Mouse (Mus musculus): ENCODE data around the gene Ttll11. TPM values are rescaled to one million over a fixed set of nuclear protein-coding genes. Genes with fewer than 3 reads are reported as not detected.

Ttll11 gene
- polyA plus RNA-seq, 1 experiment from 2014 or later, result 1.5 TPM

- DNase-seq (ENCODE audit: low spot score) (no peak), ATAC-seq (replicated peaks; ENCODE audit: low FRiP score, low read depth) (no peak)
- Histone ChIP-seq H3K4me3 (replicated peaks; ENCODE audit: low read depth, low read length) (no peak overlapping the region), H3K4me1 (replicated peaks; ENCODE audit: insufficient read depth, low read length) (no peaks in the 10 kb centered on the region), H3K9me3 (replicated peaks; ENCODE audit: low read length) (no peaks in the 10 kb centered on the region), H3K9ac (ENCODE audit: low read depth, low read length) (no peak overlapping the region), H3K27ac (no peak overlapping the region), H3K4me2 (ENCODE audit: low read length) (no peak overlapping the region), H3K36me3 (ENCODE audit: insufficient read depth, low read length) (no peaks in the 10 kb centered on the region), H3K27me3 (ENCODE audit: insufficient read depth, low read length) (no peaks in the 10 kb centered on the region)
- no peak for TF ChIP-seq CTCF (IDR thresholded peaks at IDR 0.05; ENCODE audit: low read depth)
- WGBS, result 90% methylated on average over 1 of the region's 1 CpGs
Observed at GRCm38 (mm10) chr2:35911675-35912074, 68.0 kb downstream of the Ttll11 start.

DNA sequence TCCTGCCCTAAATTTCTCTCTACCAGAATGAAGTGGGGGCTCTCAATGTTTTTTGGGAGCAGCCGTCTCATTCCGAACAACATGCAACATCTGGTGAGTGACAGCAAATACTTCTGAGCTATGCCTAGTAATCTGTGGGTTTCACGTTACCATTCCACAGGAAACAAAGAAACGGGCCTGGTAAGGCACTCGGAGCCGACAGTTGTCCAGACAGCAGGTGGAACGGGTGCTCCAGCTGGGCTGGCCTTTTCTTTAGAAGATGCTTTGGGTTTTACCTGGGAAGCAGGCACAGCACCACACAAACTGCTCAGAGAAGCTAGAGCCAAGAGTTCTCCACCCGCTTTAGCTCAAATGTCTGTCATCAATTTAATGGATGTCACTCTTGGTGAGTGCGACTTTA lies 69.0 kb downstream of the Ttll11 start:
- no peaks in the 10 kb centered on the region for H3K4me1 ChIP-seq (replicated peaks; ENCODE audit: insufficient read depth, low read length)
- ATAC-seq (replicated peaks; ENCODE audit: low FRiP score, low read depth) (no peak), DNase-seq (ENCODE audit: low spot score) (no peak)
- no peak overlapping the region for H3K27ac ChIP-seq
- TF ChIP-seq CTCF (IDR thresholded peaks at IDR 0.05; ENCODE audit: low read depth), result no peak
- H3K4me2 ChIP-seq (ENCODE audit: low read length), result no peak overlapping the region
- no peak overlapping the region for H3K9ac ChIP-seq (ENCODE audit: low read depth, low read length)
- H3K9me3 ChIP-seq (replicated peaks; ENCODE audit: low read length), result no peaks in the 10 kb centered on the region
- 26% methylated on average over 9 of the region's 9 CpGs for WGBS
- no peaks in the 10 kb centered on the region for H3K27me3 ChIP-seq (ENCODE audit: insufficient read depth, low read length)
- H3K4me3 ChIP-seq (replicated peaks; ENCODE audit: low read depth, low read length), result no peak overlapping the region
- H3K36me3 ChIP-seq (ENCODE audit: insufficient read depth, low read length), result no peaks in the 10 kb centered on the region

GRCm38 (mm10) chr2:35909353-35909752 lies 70.4 kb downstream of the Ttll11 start:
- no peak overlapping the region for H3K9ac ChIP-seq (ENCODE audit: low read depth, low read length)
- ATAC-seq (replicated peaks; ENCODE audit: low FRiP score, low read depth), result no peak
- DNase-seq (ENCODE audit: low spot score), result no peak
- no peak overlapping the region for H3K4me3 ChIP-seq (replicated peaks; ENCODE audit: low read depth, low read length)
- no peaks in the 10 kb centered on the region for H3K27me3 ChIP-seq (ENCODE audit: insufficient read depth, low read length)
- H3K27ac ChIP-seq, result no peak overlapping the region
- no peaks in the 10 kb centered on the region for H3K4me1 ChIP-seq (replicated peaks; ENCODE audit: insufficient read depth, low read length)
- no peak for TF ChIP-seq CTCF (IDR thresholded peaks at IDR 0.05; ENCODE audit: low read depth)
- no peak overlapping the region for H3K4me2 ChIP-seq (ENCODE audit: low read length)
- 94% methylated on average over 4 of the region's 4 CpGs for WGBS
- H3K36me3 ChIP-seq (ENCODE audit: insufficient read depth, low read length), result no peaks in the 10 kb centered on the region
- no peaks in the 10 kb centered on the region for H3K9me3 ChIP-seq (replicated peaks; ENCODE audit: low read length)

DNA sequence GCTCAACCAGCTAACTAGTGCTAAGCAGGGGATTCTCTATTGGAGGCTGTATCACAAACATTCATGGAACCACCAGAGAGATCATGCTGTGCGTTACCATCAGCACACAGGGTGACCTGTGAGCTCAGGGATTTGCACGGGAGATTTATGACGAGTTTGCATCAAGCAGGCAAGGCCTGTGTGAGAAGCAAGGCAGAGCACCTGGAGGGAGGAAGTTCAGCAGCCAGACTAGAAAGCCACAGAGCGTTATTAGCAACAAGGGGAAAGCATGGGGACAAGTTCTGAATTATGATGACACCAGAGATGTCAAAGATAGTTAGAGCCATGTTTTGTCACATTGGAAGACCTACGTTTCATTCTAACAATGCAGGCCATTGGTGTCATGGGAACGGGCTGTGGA lies 72.1 kb downstream of the Ttll11 start:
- no peak overlapping the region for H3K4me3 ChIP-seq (replicated peaks; ENCODE audit: low read depth, low read length)
- no peaks in the 10 kb centered on the region for H3K9me3 ChIP-seq (replicated peaks; ENCODE audit: low read length)
- no peak overlapping the region for H3K27ac ChIP-seq
- no peaks in the 10 kb centered on the region for H3K27me3 ChIP-seq (ENCODE audit: insufficient read depth, low read length)
- H3K36me3 ChIP-seq (ENCODE audit: insufficient read depth, low read length), result no peaks in the 10 kb centered on the region
- 72% methylated on average over 6 of the region's 6 CpGs for WGBS
- no peak for ATAC-seq (replicated peaks; ENCODE audit: low FRiP score, low read depth)
- no peak for TF ChIP-seq CTCF (IDR thresholded peaks at IDR 0.05; ENCODE audit: low read depth)
- no peak for DNase-seq (ENCODE audit: low spot score)
- no peak overlapping the region for H3K9ac ChIP-seq (ENCODE audit: low read depth, low read length)
- no peaks in the 10 kb centered on the region for H3K4me1 ChIP-seq (replicated peaks; ENCODE audit: insufficient read depth, low read length)
- no peak overlapping the region for H3K4me2 ChIP-seq (ENCODE audit: low read length)

GRCm38 (mm10) chr2:35906174-35906798 lies 73.4 kb downstream of the Ttll11 start:
- WGBS, result 5% methylated on average over 11 of the region's 11 CpGs
- H3K27ac ChIP-seq, result no peak overlapping the region
- no peaks in the 10 kb centered on the region for H3K4me1 ChIP-seq (replicated peaks; ENCODE audit: insufficient read depth, low read length)
- DNase-seq (ENCODE audit: low spot score) (peak; percentile 94), ATAC-seq (replicated peaks; ENCODE audit: low FRiP score, low read depth) (0 out of 2 replicates have a peak, but pooled peaks have one; percentile 31)
- H3K36me3 ChIP-seq (ENCODE audit: insufficient read depth, low read length), result no peaks in the 10 kb centered on the region
- H3K4me3 ChIP-seq (replicated peaks; ENCODE audit: low read depth, low read length), result no peak overlapping the region
- H3K9ac ChIP-seq (ENCODE audit: low read depth, low read length), result no peak overlapping the region
- no peaks in the 10 kb centered on the region for H3K27me3 ChIP-seq (ENCODE audit: insufficient read depth, low read length)
- no peaks in the 10 kb centered on the region for H3K9me3 ChIP-seq (replicated peaks; ENCODE audit: low read length)
- no peak overlapping the region for H3K4me2 ChIP-seq (ENCODE audit: low read length)
- TF ChIP-seq CTCF (IDR thresholded peaks at IDR 0.05; ENCODE audit: low read depth), result peak; percentile 90

DNA sequence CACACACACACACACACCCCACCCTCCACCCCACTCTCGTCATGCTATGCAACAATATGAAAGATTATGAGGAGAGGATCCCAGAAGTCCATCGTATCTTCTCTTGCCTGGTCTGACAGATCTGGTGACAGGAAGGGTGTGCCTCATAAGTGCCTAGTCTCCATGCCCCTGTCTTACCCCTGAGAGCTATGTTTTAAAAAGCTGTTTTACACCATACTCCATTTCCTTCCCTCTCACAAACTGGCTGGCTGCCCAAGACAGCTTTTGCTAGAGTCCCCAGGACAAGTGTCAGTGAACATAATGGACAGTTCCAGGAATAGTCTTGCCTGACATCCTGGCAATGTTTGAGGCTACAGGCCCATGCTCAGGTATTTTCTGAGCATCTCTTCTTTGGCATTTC lies 78.9 kb downstream of the Ttll11 start:
- no peaks in the 10 kb centered on the region for H3K36me3 ChIP-seq (ENCODE audit: insufficient read depth, low read length)
- H3K4me3 ChIP-seq (replicated peaks; ENCODE audit: low read depth, low read length), result no peak overlapping the region
- WGBS, result 80% methylated on average over 2 of the region's 2 CpGs

GRCm38 (mm10) chr2:35899712-35900111 lies 80.0 kb downstream of the Ttll11 start:
- H3K27me3 ChIP-seq (ENCODE audit: insufficient read depth, low read length), result no peaks in the 10 kb centered on the region
- 87% methylated on average over 3 of the region's 3 CpGs for WGBS
- no peak overlapping the region for H3K27ac ChIP-seq
- H3K9ac ChIP-seq (ENCODE audit: low read depth, low read length), result no peak overlapping the region
- H3K36me3 ChIP-seq (ENCODE audit: insufficient read depth, low read length), result no peaks in the 10 kb centered on the region
- no peak for TF ChIP-seq CTCF (IDR thresholded peaks at IDR 0.05; ENCODE audit: low read depth)
- H3K9me3 ChIP-seq (replicated peaks; ENCODE audit: low read length), result no peaks in the 10 kb centered on the region
- H3K4me3 ChIP-seq (replicated peaks; ENCODE audit: low read depth, low read length), result no peak overlapping the region
- H3K4me2 ChIP-seq (ENCODE audit: low read length), result no peak overlapping the region
- ATAC-seq (replicated peaks; ENCODE audit: low FRiP score, low read depth) (no peak), DNase-seq (ENCODE audit: low spot score) (no peak)
- H3K4me1 ChIP-seq (replicated peaks; ENCODE audit: insufficient read depth, low read length), result no peaks in the 10 kb centered on the region

More for the DNA sequence above, 78.9 kb downstream of the Ttll11 start:
- no peak for TF ChIP-seq CTCF (IDR thresholded peaks at IDR 0.05; ENCODE audit: low read depth)
- Histone ChIP-seq H3K4me2 (ENCODE audit: low read length) (no peak overlapping the region), H3K27ac (no peak overlapping the region), H3K9ac (ENCODE audit: low read depth, low read length) (no peak overlapping the region), H3K9me3 (replicated peaks; ENCODE audit: low read length) (no peaks in the 10 kb centered on the region), H3K4me1 (replicated peaks; ENCODE audit: insufficient read depth, low read length) (no peaks in the 10 kb centered on the region), H3K27me3 (ENCODE audit: insufficient read depth, low read length) (no peaks in the 10 kb centered on the region)
- DNase-seq (ENCODE audit: low spot score) (peak; percentile 22), ATAC-seq (replicated peaks; ENCODE audit: low FRiP score, low read depth) (no peak)
